13 mouse cellular contexts compared by ENCODE assay signal in the genomic region with DNA sequence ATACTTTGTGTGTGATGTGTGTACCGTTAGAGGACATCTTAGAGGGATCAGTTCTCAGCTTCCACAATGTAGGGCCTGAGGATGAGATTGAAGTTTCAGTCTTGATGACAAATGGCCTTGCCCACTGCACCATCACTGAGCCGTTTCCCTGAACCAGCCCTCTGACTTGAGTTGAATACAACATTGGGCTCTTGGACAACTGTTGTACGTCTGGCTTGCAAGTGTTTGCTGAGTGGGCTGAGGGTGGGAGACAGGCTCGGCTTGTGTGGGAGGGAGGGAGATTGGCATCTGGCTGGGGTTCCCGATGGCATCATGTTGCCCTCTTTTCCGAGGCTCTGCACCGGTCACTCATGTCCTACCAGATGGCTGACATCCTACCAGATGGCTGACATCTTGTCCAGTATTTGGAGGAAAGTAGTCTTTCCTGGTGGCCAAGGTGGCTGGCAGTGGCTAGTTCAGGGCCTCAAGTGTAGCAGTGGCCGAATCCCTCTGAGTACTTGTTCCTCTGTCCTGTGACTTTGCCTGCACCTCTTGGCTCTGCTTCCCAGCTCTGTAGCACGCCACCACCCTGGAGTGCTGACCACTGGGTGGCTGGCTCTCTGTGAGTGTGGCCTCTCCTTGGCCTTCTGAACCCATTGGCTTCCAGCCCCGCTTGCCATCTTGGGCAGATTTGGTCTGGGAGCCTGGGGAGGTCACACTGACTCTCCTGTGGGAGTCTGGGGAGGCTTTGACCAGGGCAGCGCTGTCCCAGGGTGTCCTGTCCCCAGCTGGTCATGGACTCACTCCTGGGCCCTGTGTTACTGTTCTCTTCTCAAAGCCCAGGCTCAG. TPM values are rescaled to one million over a fixed set of nuclear protein-coding genes. Genes with fewer than 3 reads are reported as not detected.
A peak's percentile ranks its signal among the peaks of the same experiment; 100 is the strongest.
DNase-seq lines count a peak whose midpoint lies in the region; ATAC-seq and TF ChIP-seq lines count a peak whose summit lies in the region.
"Had no signal": no experiment of that assay in that cellular context is flagged by ENCODE, and none has a peak within 500 bp of the region (broad histone marks: within the 10 kb centered on the region; RNA-seq: fewer than 3 reads in every experiment).

No protein-coding gene starts in this region.

- peak; percentile 84 for DNase-seq in kidney, adult 2 months
- DNase-seq in kidney, adult 11 months: no peak
- DNase-seq in layer of hippocampus, postnatal 14 days (ENCODE audit: low spot score in 2 of 2): no peak
- no peak for DNase-seq in adrenal gland, adult 8-10 months
- no peak for DNase-seq in layer of hippocampus, postnatal 36 days

- no peak overlapping the region for H3K27ac ChIP-seq in kidney, adult 2 months (ENCODE audit: insufficient read depth, low read depth, low read length)
- peak overlapping the region; percentile 14; the same call in 1 of the 2 replicates for H3K27ac ChIP-seq in cortical plate, adult 2 months (ENCODE audit: insufficient read depth, low read length)
- H3K27ac ChIP-seq in hindbrain, embryonic 15.5 days (replicated peaks): peak overlapping the region; percentile 80
- H3K27ac ChIP-seq in neural tube, embryonic 12.5 days: no peak overlapping the region
- H3K27ac ChIP-seq: intestine, embryonic 15.5 days; limb, embryonic 13.5 days had no signal

- no peak for ATAC-seq in hindbrain, embryonic 15.5 days (ENCODE audit: low FRiP score, low read depth)
- ATAC-seq in neural tube, embryonic 12.5 days (ENCODE audit: low FRiP score, low read depth): no peak
- ATAC-seq: intestine, embryonic 15.5 days; Patski had no signal

- H3K4me3 ChIP-seq in kidney, adult 2 months (ENCODE audit: insufficient read depth, low read depth, low read length): no peak overlapping the region
- no peak overlapping the region for H3K4me3 ChIP-seq in cortical plate, adult 2 months (ENCODE audit: insufficient read depth, low read length)
- no peak overlapping the region for H3K4me3 ChIP-seq in hindbrain, embryonic 15.5 days
- H3K4me3 ChIP-seq in neural tube, embryonic 12.5 days: no peak overlapping the region

- TF ChIP-seq POLR2A in kidney, adult 2 months (IDR thresholded peaks at IDR 0.05; ENCODE audit: low read depth, low read length): peak; percentile 88
- TF ChIP-seq POLR2A in cortical plate, adult 2 months (IDR thresholded peaks at IDR 0.05; ENCODE audit: extremely low read depth, insufficient read depth, low read length): no peak

- WGBS in kidney, adult 2 months: 60% methylated on average over 11 of the region's 11 CpGs
- WGBS in hindbrain, embryonic 15.5 days: 51% methylated on average over 11 of the region's 11 CpGs
- WGBS in neural tube, embryonic 12.5 days: 64% methylated on average over 11 of the region's 11 CpGs

- H3K27me3 ChIP-seq in kidney, adult 2 months (replicated peaks; ENCODE audit: control insufficient read depth, insufficient read depth, low read length): no peaks in the 10 kb centered on the region; the same call in 1 of the 2 replicates
- no peaks in the 10 kb centered on the region for H3K27me3 ChIP-seq in hindbrain, embryonic 15.5 days
- peaks cover 7% of the 10 kb centered on the region for H3K27me3 ChIP-seq in neural tube, embryonic 12.5 days (replicated peaks)

- TF ChIP-seq CTCF in kidney, adult 2 months (conservative IDR thresholded peaks at IDR 0.05; ENCODE audit: insufficient read depth, insufficient read length, low read depth, low read length): no peak
- TF ChIP-seq CTCF in cortical plate, adult 2 months (IDR thresholded peaks at IDR 0.05; ENCODE audit: extremely low read depth, insufficient read depth, low read length): no peak

- H3K9ac ChIP-seq in hindbrain, embryonic 15.5 days: no peak overlapping the region
- no peak overlapping the region for H3K9ac ChIP-seq in neural tube, embryonic 12.5 days
- H3K9ac ChIP-seq: intestine, embryonic 15.5 days; limb, embryonic 13.5 days had no signal

- 0 out of 2 replicates have a peak, but pooled peaks cover 3% of the 10 kb centered on the region for H3K4me1 ChIP-seq in kidney, adult 2 months (ENCODE audit: control insufficient read depth, insufficient read depth, low read length)
- peaks cover 6% of the 10 kb centered on the region; the same call in 1 of the 2 replicates for H3K4me1 ChIP-seq in cortical plate, adult 2 months (ENCODE audit: control insufficient read depth, insufficient read depth, low read length)
- peaks cover 58% of the 10 kb centered on the region for H3K4me1 ChIP-seq in hindbrain, embryonic 15.5 days (replicated peaks)
- H3K4me1 ChIP-seq in neural tube, embryonic 12.5 days: peaks cover 55% of the 10 kb centered on the region

- no peaks in the 10 kb centered on the region for H3K9me3 ChIP-seq in hindbrain, embryonic 15.5 days
- H3K9me3 ChIP-seq in neural tube, embryonic 12.5 days: no peaks in the 10 kb centered on the region
- H3K9me3 ChIP-seq: intestine, embryonic 15.5 days; limb, embryonic 13.5 days had no signal

- peak overlapping the region; percentile 71; the same call in 1 of the 2 replicates for H3K4me2 ChIP-seq in hindbrain, embryonic 15.5 days
- H3K4me2 ChIP-seq in neural tube, embryonic 12.5 days (replicated peaks): peak overlapping the region; percentile 83

- H3K36me3 ChIP-seq in kidney, adult 2 months (ENCODE audit: control insufficient read depth, insufficient read depth, low read length): no peaks in the 10 kb centered on the region
- H3K36me3 ChIP-seq in hindbrain, embryonic 15.5 days: no peaks in the 10 kb centered on the region
- H3K36me3 ChIP-seq in neural tube, embryonic 12.5 days: no peaks in the 10 kb centered on the region
- H3K36me3 ChIP-seq: intestine, embryonic 15.5 days; limb, embryonic 13.5 days had no signal

RNA-seq across cellular contexts. Expression of gene Slc22a12, which starts 9.3 kb away (rescaled TPM):
- 1,526 and 1,915 TPM in 2 replicates for polyA plus RNA-seq in kidney, adult 2 months (2012; rRNA removed)
- 0.15 and 0.38 TPM in 2 replicates for polyA plus RNA-seq in cortical plate, adult 2 months (2012; rRNA removed)
- polyA plus RNA-seq in hindbrain, embryonic 15.5 days (2015; fragmentation: Nextera tagmentation; extraction: Ambion mirVana): not detected in 2 replicates
- not detected in 2 replicates for polyA plus RNA-seq in neural tube, embryonic 12.5 days (2016; fragmentation: Nextera tagmentation; extraction: Ambion mirVana)
- 1 to 10 TPM; 1.5 to 2.4 TPM for total RNA-seq in layer of hippocampus, postnatal 14 days (2021)
- total RNA-seq in adrenal gland, adult 8-10 months (2022): under 1 TPM in 1 of 4 experiments, not detected in 3; 0.31 TPM
- total RNA-seq in layer of hippocampus, postnatal 36 days (2021): under 1 TPM; 0.40 to 0.71 TPM
- polyA plus RNA-seq: C2C12; heart, embryonic 11.5 days; limb, embryonic 13.5 days; Patski had no signal

Comparison
In these comparisons a context has a peak if more than half of its experiments do, and no peak if none do; other contexts are left out.
1. H3K27ac ChIP-seq: peak in cortical plate, adult 2 months (single experiment) and hindbrain, embryonic 15.5 days (single experiment); none in kidney, adult 2 months (single experiment) and neural tube, embryonic 12.5 days (single experiment).
2. RNA of gene Slc22a12, which starts 9.3 kb away (polyA plus RNA-seq): 1,526 to 1,915 TPM in kidney, adult 2 months; 0.15 to 0.38 TPM in cortical plate, adult 2 months, not detected in hindbrain, embryonic 15.5 days and not detected in neural tube, embryonic 12.5 days; every median in the first group is over 1,000 times any median in the second.